Mouse (Mus musculus) thymus, postnatal 0 days (tissue): ENCODE data around the gene Riox1. TPM values are rescaled to one million over a fixed set of nuclear protein-coding genes. Genes with fewer than 3 reads are reported as not detected.
"Not testable (repeated sequence)": the region's sequence is repeated elsewhere in the genome, so short reads cannot be mapped to it uniquely, and the experiment has no call there.

Source experiments
- DNase-seq: peaks from one replicate; pipeline ENCODE4 v3.0.0-alpha.2; 2015; ENCODE audit warnings: low spot score
- polyA plus RNA-seq: library from polyadenylated mRNA; unstranded; fragments of >200 nt; fragmentation: Nextera tagmentation; extraction: Ambion mirVana; gene quantifications from 2 replicates; pipeline ENCODE4 v1.2.1, GENCODE M21; 2015

Gene Riox1
- polyA plus RNA-seq, result 16.3 and 21.3 TPM in 2 replicates

GRCm38 (mm10) chr12:83950493-83950839, at the start of gene Riox1:
Gene Riox1, plus strand, starts transcription at chr12:83950608.
- peak; percentile 83 for DNase-seq

GRCm38 (mm10) chr12:83910451-83910850, 40.0 kb upstream of the Riox1 start:
- DNase-seq, result no peak

GRCm38 (mm10) chr12:83914202-83914740, 36.1 kb upstream of the Riox1 start:
- DNase-seq, result no peak

GRCm38 (mm10) chr12:83914797-83915196, 35.6 kb upstream of the Riox1 start:
- no peak for DNase-seq

- DNase-seq, result no peak
These were observed 33.5 kb upstream of the Riox1 start for GRCm38 (mm10) chr12:83916884-83917283.

GRCm38 (mm10) chr12:83920721-83921441, 29.5 kb upstream of the Riox1 start:
- no peak for DNase-seq

GRCm38 (mm10) chr12:83921535-83922381, 28.6 kb upstream of the Riox1 start, which contains the start of gene Numb:
Gene Numb, minus strand, starts transcription at chr12:83921934.
- peak; percentile 95 for DNase-seq

- DNase-seq, result no peak
These were observed 27.5 kb upstream of the Riox1 start for GRCm38 (mm10) chr12:83922724-83923485.

- DNase-seq, result no peak
These were observed 26.9 kb upstream of the Riox1 start for GRCm38 (mm10) chr12:83923486-83923859.

- DNase-seq, result no peak
These were observed 26.1 kb upstream of the Riox1 start for GRCm38 (mm10) chr12:83924332-83924731.

GRCm38 (mm10) chr12:83925160-83925703, 25.2 kb upstream of the Riox1 start:
- DNase-seq, result no peak

GRCm38 (mm10) chr12:83926061-83926460, 24.3 kb upstream of the Riox1 start:
- DNase-seq, result no peak

GRCm38 (mm10) chr12:83927747-83928146, 22.7 kb upstream of the Riox1 start:
- no peak for DNase-seq

- DNase-seq, result peak; percentile 27
These were observed 21.1 kb upstream of the Riox1 start for GRCm38 (mm10) chr12:83929186-83929804.

GRCm38 (mm10) chr12:83937600-83937999, 12.8 kb upstream of the Riox1 start:
- no peak for DNase-seq

- DNase-seq, result not testable (repeated sequence)
These were observed 11.8 kb upstream of the Riox1 start for GRCm38 (mm10) chr12:83938592-83938991.

GRCm38 (mm10) chr12:83939332-83939731, 11.1 kb upstream of the Riox1 start:
- DNase-seq, result no peak

- no peak for DNase-seq
These were observed 10.4 kb upstream of the Riox1 start for GRCm38 (mm10) chr12:83940031-83940430.

- DNase-seq, result no peak
These were observed 8.5 kb upstream of the Riox1 start for GRCm38 (mm10) chr12:83941938-83942337.

GRCm38 (mm10) chr12:83947260-83947811, 3.1 kb upstream of the Riox1 start:
- DNase-seq, result no peak
